Mouse (Mus musculus): ENCODE results near the gene Stat6.

GRCm38 (mm10) chr10:127704293-127704692 lies 61.5 kb downstream of the Stat6 start:
- TF ChIP-seq CTCF (IDR thresholded peaks at IDR 0.05; ENCODE audit: control insufficient read depth, insufficient read depth, low read length) = no peak
- no peak for TF ChIP-seq POLR2A (IDR thresholded peaks at IDR 0.05; ENCODE audit: borderline replicate concordance, control insufficient read depth, low read depth, low read length)
